Mouse (Mus musculus) CH12.LX (cell line): ENCODE results near the gene 1600002K03Rik. TPM values are rescaled to one million over a fixed set of nuclear protein-coding genes. Genes with fewer than 3 reads are reported as not detected.

Experiments used
- DNase-seq: peaks from one replicate; pipeline ENCODE4 v3.0.0-alpha.2; 2013; ENCODE audit errors: extremely low read depth
- H3K27ac ChIP-seq: 2 replicates; pipeline ENCODE4 v1.5.1; 2012; ENCODE audit warnings: low read depth, mild to moderate bottlenecking, control low read depth, moderate library complexity; ENCODE audit not compliant: insufficient read depth
- H3K27me3 ChIP-seq: replicated peaks from 2 replicates; pipeline ENCODE3; 2012; ENCODE audit warnings: inconsistent platforms
- H3K36me3 ChIP-seq, 2 experiments: replicated peaks in 1 of 2; 2 replicates each; pipeline versions ENCODE3 to v1.6.1; 2012; ENCODE audit warnings: inconsistent platforms in 1 of 2, low read length in 1 of 2, mild to moderate bottlenecking in 1 of 2, mixed read lengths in 1 of 2, moderate library complexity in 1 of 2; ENCODE audit not compliant: control insufficient read depth in 1 of 2, insufficient read depth in 1 of 2
- H3K4me1 ChIP-seq, 2 experiments: 2 replicates each; pipeline ENCODE4 v1.6.1; 2012; ENCODE audit warnings: inconsistent platforms in 1 of 2, moderate library complexity in 1 of 2; ENCODE audit not compliant: insufficient read depth in 2 of 2, control insufficient read depth in 1 of 2
- H3K4me2 ChIP-seq: 2 replicates; pipeline ENCODE4 v1.6.1; 2012; ENCODE audit warnings: low read depth, mild to moderate bottlenecking, control low read depth; ENCODE audit not compliant: poor library complexity, insufficient read depth, severe bottlenecking
- H3K4me3 ChIP-seq, 3 experiments: fragments of 150-350 bp in 1 of 3; sonication (generic) in 1 of 3; replicated peaks in 1 of 3; 2 replicates each; pipeline versions ENCODE3 to v1.5.1; 2011 to 2012; ENCODE audit warnings: low read depth in 2 of 3, low read length in 2 of 3, mild to moderate bottlenecking in 2 of 3, moderate library complexity in 2 of 3, control low read depth in 1 of 3, improper control_type of control experiment in 1 of 3, inconsistent platforms in 1 of 3, mixed read lengths in 1 of 3; ENCODE audit not compliant: poor library complexity in 1 of 3
- H3K79me2 ChIP-seq: replicated peaks from 2 replicates; pipeline ENCODE4 v1.6.1; 2012; ENCODE audit warnings: mild to moderate bottlenecking, moderate library complexity; ENCODE audit not compliant: control insufficient read depth, poor library complexity, insufficient read depth, severe bottlenecking; ENCODE audit errors: extremely low read depth
- H3K9ac ChIP-seq: 2 replicates; pipeline ENCODE4 v1.6.1; 2012; ENCODE audit warnings: low read depth, mild to moderate bottlenecking, control low read depth, moderate library complexity; ENCODE audit not compliant: insufficient read depth
- H3K9me3 ChIP-seq: replicated peaks from 2 replicates; pipeline ENCODE3; 2012; ENCODE audit warnings: low read length, inconsistent platforms, mixed read lengths
- BHLHE40 ChIP-seq: IDR thresholded peaks from 2 replicates; pipeline ENCODE4 v1.6.1; 2011; ENCODE audit warnings: mild to moderate bottlenecking, low read depth, low read length, improper control_type of control experiment
- CHD2 ChIP-seq: IDR thresholded peaks from 2 replicates; pipeline ENCODE4 v1.6.1; 2011; ENCODE audit warnings: low read length, improper control_type of control experiment
- E2F4 ChIP-seq: IDR thresholded peaks from 2 replicates; pipeline ENCODE4 v1.6.1; 2011; ENCODE audit warnings: low read depth, low read length, improper control_type of control experiment; ENCODE audit not compliant: insufficient replicate concordance
- EP300 ChIP-seq: IDR thresholded peaks from 2 replicates; pipeline ENCODE4 v1.6.1; 2011; ENCODE audit warnings: low read length, improper control_type of control experiment
- GABPA ChIP-seq: IDR thresholded peaks from 2 replicates; pipeline ENCODE4 v1.6.1; 2012; ENCODE audit warnings: low read depth, low read length, improper control_type of control experiment, inconsistent platforms; ENCODE audit not compliant: insufficient replicate concordance
- HCFC1 ChIP-seq: IDR thresholded peaks from 2 replicates; pipeline ENCODE4 v1.6.1; 2012; ENCODE audit warnings: low read depth, mild to moderate bottlenecking, inconsistent platforms, low read length, improper control_type of control experiment
- KAT2A ChIP-seq: IDR thresholded peaks from 2 replicates; pipeline ENCODE4 v1.6.1; 2012; ENCODE audit warnings: low read length, improper control_type of control experiment, inconsistent platforms; ENCODE audit not compliant: insufficient replicate concordance
- MAFK ChIP-seq: IDR thresholded peaks from 2 replicates; pipeline ENCODE4 v1.6.1; 2011; ENCODE audit warnings: low read length, improper control_type of control experiment; ENCODE audit not compliant: insufficient replicate concordance
- MAX ChIP-seq: IDR thresholded peaks from 2 replicates; pipeline ENCODE4 v1.6.1; 2011; ENCODE audit warnings: low read length, improper control_type of control experiment
- MAZ ChIP-seq: IDR thresholded peaks from 2 replicates; pipeline ENCODE4 v1.6.1; 2012; ENCODE audit warnings: low read depth, mild to moderate bottlenecking, inconsistent platforms, low read length, improper control_type of control experiment, moderate library complexity
- MEF2A ChIP-seq: IDR thresholded peaks from 2 replicates; pipeline ENCODE4 v1.6.1; 2014; ENCODE audit warnings: low read depth, mild to moderate bottlenecking, inconsistent platforms, low read length, improper control_type of control experiment, borderline replicate concordance
- MXI1 ChIP-seq: IDR thresholded peaks from 2 replicates; pipeline ENCODE4 v1.6.1; 2011; ENCODE audit warnings: mild to moderate bottlenecking, low read depth, low read length, improper control_type of control experiment
- NELFE ChIP-seq: IDR thresholded peaks from 2 replicates; pipeline ENCODE4 v1.6.1; 2011; ENCODE audit warnings: low read depth, low read length, improper control_type of control experiment
- NRF1 ChIP-seq: IDR thresholded peaks from 2 replicates; pipeline ENCODE4 v1.6.1; 2014; ENCODE audit warnings: low read depth, mild to moderate bottlenecking, inconsistent platforms, low read length, improper control_type of control experiment, moderate library complexity
- PAX5 ChIP-seq: IDR thresholded peaks from 2 replicates; pipeline ENCODE4 v1.6.1; 2012; ENCODE audit warnings: low read length, inconsistent platforms, mixed read lengths
- POLR2AphosphoS2 ChIP-seq: IDR thresholded peaks from 2 replicates; pipeline ENCODE4 v1.6.1; 2011; ENCODE audit warnings: low read depth, low read length, improper control_type of control experiment
- RAD21 ChIP-seq: IDR thresholded peaks from 2 replicates; pipeline ENCODE4 v1.6.1; 2011; ENCODE audit warnings: low read depth, mild to moderate bottlenecking, low read length, improper control_type of control experiment, moderate library complexity
- SIN3A ChIP-seq: IDR thresholded peaks from 2 replicates; pipeline ENCODE4 v1.6.1; 2012; ENCODE audit warnings: low read length, improper control_type of control experiment, inconsistent platforms
- TBP ChIP-seq: conservative IDR thresholded peaks from 2 replicates; pipeline ENCODE4 v1.6.1; 2011; ENCODE audit warnings: low read depth, low read length, improper control_type of control experiment
- TCF12 ChIP-seq: IDR thresholded peaks from 2 replicates; pipeline ENCODE4 v1.6.1; 2014; ENCODE audit warnings: low read depth, mild to moderate bottlenecking, inconsistent platforms, low read length, improper control_type of control experiment
- USF1 ChIP-seq: IDR thresholded peaks from 2 replicates; pipeline ENCODE4 v1.6.1; 2014; ENCODE audit warnings: low read depth, mild to moderate bottlenecking, inconsistent platforms, low read length, improper control_type of control experiment
- USF2 ChIP-seq: conservative IDR thresholded peaks from 2 replicates; pipeline ENCODE4 v1.6.1; 2011; ENCODE audit warnings: low read depth, low read length, improper control_type of control experiment
- ZC3H11A ChIP-seq: IDR thresholded peaks from 2 replicates; pipeline ENCODE4 v1.6.1; 2012; ENCODE audit warnings: low read depth, mild to moderate bottlenecking, inconsistent platforms, low read length, improper control_type of control experiment
- ZKSCAN1 ChIP-seq: IDR thresholded peaks from 2 replicates; pipeline ENCODE4 v1.6.1; 2012; ENCODE audit warnings: low read depth, inconsistent platforms, low read length, improper control_type of control experiment, borderline replicate concordance
- ZNF384 ChIP-seq: IDR thresholded peaks from 2 replicates; pipeline ENCODE4 v1.6.1; 2012; ENCODE audit warnings: low read depth, low read length, improper control_type of control experiment, inconsistent platforms
- dilution Hi-C: fragments of 300-500 bp; cut with MboI; formaldehyde crosslinking; loops from 2 replicates; pipeline ENCODE4 v1.14.3; 2020; ENCODE audit warnings: low sequenced_read_pairs; ENCODE audit not compliant: extremely low pct_unique_long_range_greater_than_20kb, extremely low pct_ligation_motif_present
- in situ Hi-C: fragments of 300-500 bp; cut with MboI; formaldehyde crosslinking; loops from 3 replicates; pipeline ENCODE4 v1.14.3; 2019; ENCODE audit warnings: low sequenced_read_pairs, low pct_ligation_motif_present, low pct_unique_long_range_greater_than_20kb, mixed read lengths
- polyA plus RNA-seq: library from polyadenylated mRNA; unstranded; fragments of >175 nt; gene quantifications from 2 replicates; pipeline ENCODE4 v1.2.1, GENCODE M21; 2012; ENCODE audit warnings: low read depth; ENCODE audit not compliant: insufficient read length
- total RNA-seq, 2 experiments: library from RNA; depleted of rRNA; stranded (reverse); fragments of 300-350 nt in 1 of 2; fragments of >200 nt in 1 of 2; gene quantifications; 2 replicates each; pipeline ENCODE4 v1.2.3; 2012 to 2014

1600002K03Rik gene
- total and polyA plus RNA-seq, 3 experiments = 19.3 to 40.2 (median 30.5) TPM

GRCm38 (mm10) chr10:80186649-80187048 lies 13.9 kb downstream of the 1600002K03Rik start:
- H3K36me3 ChIP-seq = no peaks in the 10 kb centered on the region
- no peak overlapping the region for H3K9ac ChIP-seq
- no peak for DNase-seq
- TF ChIP-seq TCF12 (no peak), ZNF384 (no peak), ZKSCAN1 (no peak), MAX (no peak), EP300 (no peak), PAX5 (no peak), MXI1 (no peak), USF1 (no peak), CHD2 (no peak), E2F4 (no peak)
- dilution Hi-C loops = no loop called here
- H3K9me3 ChIP-seq = peaks cover 2% of the 10 kb centered on the region
- 0 out of 4 replicates have a peak, but pooled peaks cover 0 to 3% of the 10 kb centered on the region in 2 experiments for H3K4me1 ChIP-seq
- in situ Hi-C loops = no loop called here
- peaks cover 80% of the 10 kb centered on the region for H3K27me3 ChIP-seq
- no peak overlapping the region for H3K4me3 ChIP-seq
- H3K79me2 ChIP-seq = no peaks in the 10 kb centered on the region
- H3K27ac ChIP-seq = no peak overlapping the region
- no peak overlapping the region for H3K4me2 ChIP-seq

GRCm38 (mm10) chr10:80187739-80188138 lies 15.0 kb downstream of the 1600002K03Rik start:
- Histone ChIP-seq H3K4me1 (peaks cover 0 to 3% of the 10 kb centered on the region in 2 experiments; a peak in 1 of 4 replicates), H3K4me3 (no peak overlapping the region), H3K9me3 (peaks cover 2% of the 10 kb centered on the region), H3K27ac (no peak overlapping the region), H3K4me2 (no peak overlapping the region), H3K36me3 (no peaks in the 10 kb centered on the region), H3K9ac (no peak overlapping the region), H3K79me2 (no peaks in the 10 kb centered on the region), H3K27me3 (peaks cover 79% of the 10 kb centered on the region)
- TF ChIP-seq MAFK (no peak), TBP (no peak), E2F4 (no peak), MXI1 (no peak), GABPA (no peak), NRF1 (no peak), BHLHE40 (no peak), RAD21 (no peak), POLR2AphosphoS2 (no peak), SIN3A (no peak), TCF12 (no peak), ZNF384 (no peak), USF2 (no peak), ZC3H11A (no peak), MEF2A (no peak), NELFE (no peak), MAX (no peak), HCFC1 (no peak), KAT2A (no peak), MAZ (no peak)
- in situ Hi-C loops (no loop called here), dilution Hi-C loops (no loop called here)
- DNase-seq = no peak
